Mouse (Mus musculus) midbrain, embryonic 14.5 days (tissue): ENCODE measurements around the gene Neb. TPM values are rescaled to one million over a fixed set of nuclear protein-coding genes. Genes with fewer than 3 reads are reported as not detected.

Experiments
- ATAC-seq: fragments of 200-750 bp; cut with Nextera tagmentation; 2 replicates; pipeline ENCODE4 v1.8.0; 2017; ENCODE audit warnings: moderate number of reproducible peaks, moderate library complexity; ENCODE audit not compliant: low FRiP score, low TSS enrichment
- DNase-seq: peaks from one replicate; pipeline ENCODE4 v3.0.0-alpha.2; 2015
- H3K27ac ChIP-seq: fragments of 300-500 bp; sonication (generic); replicated peaks from 2 replicates; pipeline ENCODE4 v1.5.1; 2014; ENCODE audit warnings: mild to moderate bottlenecking, low read depth, low read length, moderate library complexity
- H3K27me3 ChIP-seq: fragments of 300-500 bp; sonication (generic); 2 replicates; pipeline ENCODE4 v1.6.1; 2014; ENCODE audit warnings: low read length, control low read depth, mixed read lengths; ENCODE audit not compliant: control insufficient read depth, insufficient read depth
- H3K36me3 ChIP-seq: fragments of 300-500 bp; sonication (generic); 2 replicates; pipeline ENCODE4 v1.6.1; 2014; ENCODE audit warnings: low read length, control low read depth; ENCODE audit not compliant: control insufficient read depth, insufficient read depth
- H3K4me1 ChIP-seq: fragments of 300-500 bp; sonication (generic); 2 replicates; pipeline ENCODE4 v1.6.1; 2014; ENCODE audit warnings: mild to moderate bottlenecking, antibody characterized with exemption, low read length, control low read depth; ENCODE audit not compliant: control insufficient read depth, insufficient read depth
- H3K4me2 ChIP-seq: fragments of 300-500 bp; sonication (generic); 2 replicates; pipeline ENCODE4 v1.6.1; 2014; ENCODE audit warnings: mild to moderate bottlenecking, low read length, moderate library complexity
- H3K4me3 ChIP-seq: fragments of 300-500 bp; sonication (generic); replicated peaks from 2 replicates; pipeline ENCODE4 v1.5.1; 2014; ENCODE audit warnings: low read depth, low read length
- H3K9ac ChIP-seq: fragments of 300-500 bp; sonication (generic); replicated peaks from 2 replicates; pipeline ENCODE4 v1.6.1; 2014; ENCODE audit warnings: mild to moderate bottlenecking, low read length, moderate library complexity
- H3K9me3 ChIP-seq: fragments of 300-500 bp; sonication (generic); 2 replicates; pipeline ENCODE4 v1.6.1; 2016; ENCODE audit warnings: low read length, control low read depth, mixed read lengths; ENCODE audit not compliant: control insufficient read depth
- WGBS: fragments of 180-500 bp; shearing (Covaris S2); extraction: QIAGEN DNeasy Blood & Tissue Kit; methylation state at CpG from one replicate; pipeline ENCODE4 v1.1.7; 2014; 5-methylcytosine and 5-hydroxymethylcytosine counted together
- polyA plus RNA-seq: library from polyadenylated mRNA; unstranded; fragments of >200 nt; fragmentation: Nextera tagmentation; extraction: Ambion mirVana; gene quantifications from 2 replicates; pipeline ENCODE4 v1.2.1, GENCODE M21; 2014

Gene Neb
- polyA plus RNA-seq, 1 experiment from 2014 or later, result 0.45 TPM

GRCm38 (mm10) chr2:52386451-52386850 is 8.2 kb upstream of the Neb start:
- ATAC-seq (no peak), DNase-seq (no peak)
- H3K9ac ChIP-seq, result no peak overlapping the region
- 93% methylated on average over 6 of the region's 6 CpGs for WGBS
- no peaks in the 10 kb centered on the region for H3K36me3 ChIP-seq
- no peak overlapping the region for H3K27ac ChIP-seq
- no peaks in the 10 kb centered on the region for H3K9me3 ChIP-seq
- no peak overlapping the region for H3K4me3 ChIP-seq
- H3K27me3 ChIP-seq, result no peaks in the 10 kb centered on the region
- no peaks in the 10 kb centered on the region for H3K4me1 ChIP-seq
- no peak overlapping the region for H3K4me2 ChIP-seq

- no peaks in the 10 kb centered on the region for H3K9me3 ChIP-seq
- DNase-seq, result no peak
- no peak overlapping the region for H3K9ac ChIP-seq
- WGBS, result 71% methylated on average over 7 of the region's 7 CpGs
- no peak overlapping the region for H3K4me3 ChIP-seq
- H3K36me3 ChIP-seq, result no peaks in the 10 kb centered on the region
- ATAC-seq, result no peak
- H3K4me2 ChIP-seq, result no peak overlapping the region
- H3K27me3 ChIP-seq, result no peaks in the 10 kb centered on the region
- no peak overlapping the region for H3K27ac ChIP-seq
- no peaks in the 10 kb centered on the region for H3K4me1 ChIP-seq
Observed at GRCm38 (mm10) chr2:52386037-52386436, 7.8 kb upstream of the Neb start.

DNA sequence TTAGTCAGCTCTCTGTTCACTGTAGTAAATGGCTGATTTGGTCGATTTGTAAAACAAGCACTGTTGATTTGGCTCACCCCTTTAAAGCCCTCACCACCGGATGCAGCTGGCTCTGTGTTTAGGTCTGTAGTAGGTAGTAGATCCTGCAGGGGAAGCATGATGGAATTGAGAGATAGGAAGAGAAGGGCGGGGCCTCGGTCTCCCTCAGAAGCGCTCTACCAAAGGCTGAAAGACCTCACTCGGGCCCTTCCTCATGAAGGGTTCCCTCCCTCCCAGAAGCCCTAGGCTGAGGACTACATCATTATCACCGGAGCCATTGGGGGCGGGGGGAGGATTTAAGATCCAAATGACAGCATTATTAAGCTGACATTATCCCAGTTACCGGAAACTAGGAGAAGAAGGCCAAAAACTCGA is 581 bp upstream of the Neb start:
- H3K27ac ChIP-seq, result no peak overlapping the region
- no peaks in the 10 kb centered on the region for H3K9me3 ChIP-seq
- no peak for DNase-seq
- H3K4me1 ChIP-seq, result no peaks in the 10 kb centered on the region
- no peak for ATAC-seq
- no peaks in the 10 kb centered on the region for H3K27me3 ChIP-seq
- 74% methylated on average over 10 of the region's 10 CpGs for WGBS
- H3K36me3 ChIP-seq, result no peaks in the 10 kb centered on the region
- H3K4me3 ChIP-seq, result no peak overlapping the region
- H3K9ac ChIP-seq, result no peak overlapping the region
- H3K4me2 ChIP-seq, result no peak overlapping the region

DNA sequence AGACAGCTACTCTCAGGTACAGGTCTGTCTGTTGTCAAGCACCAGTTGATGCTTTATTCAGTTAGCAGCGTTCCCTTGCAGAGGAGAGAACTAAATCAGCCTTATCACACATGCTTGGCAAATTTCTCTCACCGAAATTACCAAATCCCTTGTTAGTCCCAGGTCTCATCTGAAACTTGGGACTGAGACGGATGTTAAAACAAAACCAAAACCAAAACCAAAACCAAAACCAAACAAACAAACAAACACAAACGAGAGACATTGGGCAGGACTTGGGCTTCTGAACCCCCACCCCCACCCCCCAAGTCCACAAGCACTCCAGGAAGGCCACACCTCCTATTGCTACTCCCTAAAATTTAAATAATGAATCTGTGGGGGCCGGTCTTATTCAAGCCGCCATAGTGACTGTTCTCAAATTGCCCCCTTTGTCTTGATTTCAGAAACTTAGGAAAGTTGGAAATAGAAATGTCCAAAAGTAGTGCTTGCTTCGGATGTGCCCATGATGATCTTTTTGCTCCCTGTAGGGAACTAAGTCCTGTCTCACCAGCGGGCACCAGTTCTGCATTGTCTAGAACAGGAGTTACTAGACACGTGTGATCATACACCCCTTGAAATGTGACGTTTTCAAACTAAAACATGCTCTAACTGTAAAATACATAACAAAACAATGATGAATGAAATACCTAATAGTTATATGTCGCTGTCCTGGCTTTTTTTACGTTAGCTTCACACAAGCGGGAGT is 397 bp downstream of the Neb start:
- Histone ChIP-seq H3K4me1 (no peaks in the 10 kb centered on the region), H3K9me3 (no peaks in the 10 kb centered on the region), H3K4me3 (no peak overlapping the region), H3K36me3 (no peaks in the 10 kb centered on the region), H3K9ac (no peak overlapping the region), H3K27ac (no peak overlapping the region), H3K4me2 (no peak overlapping the region), H3K27me3 (no peaks in the 10 kb centered on the region)
- 57% methylated on average over 13 of the region's 13 CpGs for WGBS
- ATAC-seq, result no peak
- no peak for DNase-seq

- Histone ChIP-seq H3K9ac (no peak overlapping the region), H3K36me3 (no peaks in the 10 kb centered on the region), H3K4me2 (no peak overlapping the region), H3K4me1 (no peaks in the 10 kb centered on the region), H3K27me3 (no peaks in the 10 kb centered on the region), H3K27ac (no peak overlapping the region), H3K9me3 (no peaks in the 10 kb centered on the region), H3K4me3 (no peak overlapping the region)
- DNase-seq (no peak), ATAC-seq (no peak)
- 93% methylated on average over 6 of the region's 6 CpGs for WGBS
Observed at GRCm38 (mm10) chr2:52374706-52375105, 3.6 kb downstream of the Neb start.

- no peak overlapping the region for H3K27ac ChIP-seq
- no peak for DNase-seq
- 80% methylated on average over 6 of the region's 6 CpGs for WGBS
- H3K4me3 ChIP-seq, result no peak overlapping the region
- H3K4me2 ChIP-seq, result no peak overlapping the region
- ATAC-seq, result no peak
- no peaks in the 10 kb centered on the region for H3K27me3 ChIP-seq
- H3K9ac ChIP-seq, result no peak overlapping the region
- H3K36me3 ChIP-seq, result no peaks in the 10 kb centered on the region
- no peaks in the 10 kb centered on the region for H3K4me1 ChIP-seq
- no peaks in the 10 kb centered on the region for H3K9me3 ChIP-seq
Observed at GRCm38 (mm10) chr2:52372480-52372879, 5.8 kb downstream of the Neb start.

GRCm38 (mm10) chr2:52372080-52372479 is 6.2 kb downstream of the Neb start:
- Histone ChIP-seq H3K27me3 (no peaks in the 10 kb centered on the region), H3K4me2 (no peak overlapping the region), H3K4me3 (no peak overlapping the region), H3K9ac (no peak overlapping the region), H3K36me3 (no peaks in the 10 kb centered on the region), H3K27ac (no peak overlapping the region), H3K9me3 (no peaks in the 10 kb centered on the region), H3K4me1 (no peaks in the 10 kb centered on the region)
- WGBS, result 92% methylated on average over 4 of the region's 4 CpGs
- ATAC-seq, result no peak
- DNase-seq, result no peak

DNA sequence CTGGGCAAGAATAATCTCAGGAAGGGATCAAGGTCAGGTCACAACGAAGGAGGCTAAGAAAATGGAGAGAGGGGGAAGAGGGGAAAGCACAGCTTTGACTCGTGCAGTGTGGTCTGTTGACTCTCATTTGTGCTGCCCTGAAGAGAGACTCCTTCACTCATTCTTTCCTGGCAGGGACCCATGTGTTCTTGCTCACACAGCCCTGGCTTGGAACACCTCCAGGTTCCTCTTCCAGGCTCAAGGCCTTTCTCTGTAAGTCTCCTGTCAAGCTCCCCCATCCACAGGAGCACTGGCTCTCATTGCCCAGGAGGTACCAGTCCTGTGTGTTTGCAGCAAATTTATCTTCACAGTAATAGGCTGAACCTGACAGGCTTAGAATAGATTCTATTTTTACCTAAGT is 7.2 kb downstream of the Neb start:
- ATAC-seq, result no peak
- no peaks in the 10 kb centered on the region for H3K4me1 ChIP-seq
- H3K27me3 ChIP-seq, result no peaks in the 10 kb centered on the region
- no peak overlapping the region for H3K27ac ChIP-seq
- DNase-seq, result no peak
- no peak overlapping the region for H3K4me2 ChIP-seq
- no peaks in the 10 kb centered on the region for H3K36me3 ChIP-seq
- no peaks in the 10 kb centered on the region for H3K9me3 ChIP-seq
- H3K9ac ChIP-seq, result no peak overlapping the region
- WGBS, result 83% methylated on average over 2 of the region's 2 CpGs
- H3K4me3 ChIP-seq, result no peak overlapping the region

- DNase-seq (no peak), ATAC-seq (no peak)
Observed at GRCm38 (mm10) chr2:52369622-52370021, 8.7 kb downstream of the Neb start.

More at GRCm38 (mm10) chr2:52369622-52370021, 8.7 kb downstream of the Neb start:
- Histone ChIP-seq H3K4me3 (no peak overlapping the region), H3K4me2 (no peak overlapping the region), H3K9ac (no peak overlapping the region), H3K27me3 (no peaks in the 10 kb centered on the region), H3K4me1 (no peaks in the 10 kb centered on the region), H3K36me3 (no peaks in the 10 kb centered on the region), H3K9me3 (no peaks in the 10 kb centered on the region), H3K27ac (no peak overlapping the region)
- 96% methylated on average over 6 of the region's 6 CpGs for WGBS
